9 mouse cellular contexts compared by ENCODE assay signal in the genomic region with DNA sequence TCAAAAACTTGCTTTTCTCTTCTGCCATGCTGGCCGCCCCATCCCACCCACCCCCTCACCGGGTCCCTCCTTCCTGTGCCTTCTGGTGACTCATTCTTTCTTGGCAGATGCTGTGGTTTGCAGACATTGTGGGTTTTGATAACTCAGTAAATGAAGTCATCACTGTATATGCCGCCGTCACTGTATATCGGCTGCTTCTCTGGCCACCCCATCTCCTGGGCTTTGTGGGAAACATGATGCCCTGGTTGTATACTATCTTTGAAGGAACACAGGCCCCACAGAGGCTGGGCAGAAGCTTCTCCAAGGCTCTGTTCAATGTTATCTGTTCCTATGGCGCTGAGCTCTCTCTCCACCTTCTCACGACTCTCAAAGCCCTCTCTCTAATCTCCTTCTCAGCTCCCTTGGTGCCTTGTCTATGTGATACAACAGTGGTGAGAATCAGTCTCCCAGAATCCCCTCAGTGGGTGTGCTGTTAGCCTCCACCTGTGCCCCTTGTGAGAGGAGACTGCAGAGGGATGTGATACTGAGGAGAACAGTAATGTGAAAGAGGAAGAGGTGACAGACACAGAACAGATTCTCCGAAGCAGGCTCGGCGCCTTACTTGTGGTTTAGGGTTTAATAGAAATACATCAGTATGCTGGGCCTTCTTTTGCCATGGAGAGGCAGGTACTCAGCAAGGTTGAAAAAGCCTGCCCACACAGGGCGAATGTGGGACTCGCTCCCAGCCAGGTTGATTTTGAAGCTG. TPM values are rescaled to one million over a fixed set of nuclear protein-coding genes. Genes with fewer than 3 reads are reported as not detected.
DNase-seq lines count a peak whose midpoint lies in the region; ATAC-seq and TF ChIP-seq lines count a peak whose summit lies in the region.
"Had no signal": no experiment of that assay in that cellular context is flagged by ENCODE, and none has a peak within 500 bp of the region (broad histone marks: within the 10 kb centered on the region; RNA-seq: fewer than 3 reads in every experiment).

No protein-coding gene starts in this region.

- no peak for TF ChIP-seq CTCF in G1E (IDR thresholded peaks at IDR 0.05; ENCODE audit: low read depth, low read length)

- peaks cover 76% of the 10 kb centered on the region for H3K4me1 ChIP-seq in G1E (ENCODE audit: insufficient read depth, low read depth, low read length)
- peaks cover 73% of the 10 kb centered on the region for H3K4me1 ChIP-seq in erythroblast, embryonic 14.5 days (ENCODE audit: control insufficient read depth)
- H3K4me1 ChIP-seq in neural tube, embryonic 15.5 days = no peaks in the 10 kb centered on the region

- peak; percentile 85 for ATAC-seq in G1E (ENCODE audit: extremely low read depth, insufficient number of reproducible peaks, low FRiP score, poor library complexity, severe bottlenecking)
- ATAC-seq in neural tube, embryonic 15.5 days (ENCODE audit: low FRiP score) = no peak

- WGBS in neural tube, embryonic 15.5 days = 85% methylated on average over 12 of the region's 12 CpGs

- H3K4me3 ChIP-seq in G1E (ENCODE audit: low read depth, low read length) (peak overlapping the region; percentile 21; the same call in 1 of the 2 replicates), myocyte (no peak overlapping the region)
- peak overlapping the region; percentile 12 for H3K4me3 ChIP-seq in erythroblast, embryonic 14.5 days (replicated peaks)
- no peak overlapping the region for H3K4me3 ChIP-seq in neural tube, embryonic 15.5 days (replicated peaks)

- peak overlapping the region; percentile 70 for H3K4me2 ChIP-seq in myocyte (ENCODE audit: low read depth)
- no peak overlapping the region for H3K4me2 ChIP-seq in neural tube, embryonic 15.5 days

- H3K36me3 ChIP-seq in G1E (replicated peaks) (no peaks in the 10 kb centered on the region), myocyte (ENCODE audit: control insufficient read depth, insufficient read depth) (no peaks in the 10 kb centered on the region)
- no peaks in the 10 kb centered on the region for H3K36me3 ChIP-seq in erythroblast, embryonic 14.5 days (ENCODE audit: control insufficient read depth)
- no peaks in the 10 kb centered on the region for H3K36me3 ChIP-seq in neural tube, embryonic 15.5 days

- TF ChIP-seq POLR2A in myocyte (IDR thresholded peaks at IDR 0.05; ENCODE audit: insufficient read length, low read depth) = no peak

- no peak overlapping the region for H3ac ChIP-seq in myocyte (ENCODE audit: control insufficient read depth, insufficient read length)

- H3K9me3 ChIP-seq in G1E (replicated peaks) = no peaks in the 10 kb centered on the region
- H3K9me3 ChIP-seq in erythroblast, embryonic 14.5 days (ENCODE audit: control insufficient read depth, low read length) = no peaks in the 10 kb centered on the region
- H3K9me3 ChIP-seq in neural tube, embryonic 15.5 days (replicated peaks) = no peaks in the 10 kb centered on the region

- H3K27ac ChIP-seq in neural tube, embryonic 15.5 days (replicated peaks) = no peak overlapping the region
- H3K27ac ChIP-seq: macrophage had no signal

- no peaks in the 10 kb centered on the region for H3K27me3 ChIP-seq in G1E (ENCODE audit: insufficient read depth, low read length)
- no peaks in the 10 kb centered on the region for H3K27me3 ChIP-seq in erythroblast, embryonic 14.5 days (ENCODE audit: control insufficient read depth)
- H3K27me3 ChIP-seq in myocyte (ENCODE audit: control insufficient read depth, insufficient read depth, insufficient read length) = no peaks in the 10 kb centered on the region
- no peaks in the 10 kb centered on the region for H3K27me3 ChIP-seq in neural tube, embryonic 15.5 days (replicated peaks)

- no peak overlapping the region for H3K9ac ChIP-seq in neural tube, embryonic 15.5 days (replicated peaks)

- no peaks in the 10 kb centered on the region for H3K79me2 ChIP-seq in myocyte (ENCODE audit: control insufficient read depth, insufficient read depth)

- DNase-seq in lung, postnatal 10 days = peak; percentile 42
- DNase-seq in lung, postnatal 25 days (ENCODE audit: low spot score) = no peak
- peak; percentile 76 for DNase-seq in G1E (ENCODE audit: low spot score)
- DNase-seq in embryo, embryonic 9.5 days (ENCODE audit: extremely low spot score) = no peak
- DNase-seq: right cerebral cortex, postnatal 14 days had no signal

TF ChIP-seq in myocyte, 11 proteins besides CTCF, POLR2A, EP300 and RAD21:
- no peak for TF ChIP-seq MYOG (IDR thresholded peaks at IDR 0.05; ENCODE audit: control insufficient read depth in 1 of 3, insufficient read depth in 1 of 3, insufficient read length in 2 of 3, low read depth in 2 of 3)
- TF ChIP-seq CEBPB (IDR thresholded peaks at IDR 0.05; ENCODE audit: insufficient read depth, poor library complexity, severe bottlenecking) = peak; percentile 7; the same call in 1 of the 2 replicates
- TF ChIP-seq POLR2AphosphoS2 (IDR thresholded peaks at IDR 0.05; ENCODE audit: insufficient read length, low read depth) = no peak
- TF ChIP-seq SRF (IDR thresholded peaks at IDR 0.05; ENCODE audit: control insufficient read depth, insufficient read length, low read depth) = no peak
- TF ChIP-seq MYOD1 (IDR thresholded peaks at IDR 0.05; ENCODE audit: control insufficient read depth in 1 of 3, insufficient read length in 2 of 3, low read depth in 2 of 3) = peak in 1 of 3 experiments; percentile 10
- no peak for TF ChIP-seq TCF3 (IDR thresholded peaks at IDR 0.05; ENCODE audit: insufficient read length, low read depth)

RNA-seq across cellular contexts. Expression of gene Atp2b4, which starts 15.1 kb away (rescaled TPM):
- total RNA-seq in G1E (2014; fragmentation: Nextera tagmentation) (274 and 278 TPM in 2 replicates), G1E (2017) (32.2 and 34.0 TPM in 2 replicates)
- polyA plus RNA-seq in G1E (2012) (69.4 and 85.7 TPM in 2 replicates), myocyte (2012; fragmentation: generic; extraction: Trizol) (28.1 TPM)
- 6.4 and 7.7 TPM in 2 replicates for polyA plus RNA-seq in erythroblast, embryonic 14.5 days (2012)
- polyA plus RNA-seq in neural tube, embryonic 15.5 days (2015; fragmentation: Nextera tagmentation; extraction: Ambion mirVana) = 13.6 and 17.1 TPM in 2 replicates

Comparison
In these comparisons a context has a peak if more than half of its experiments do, and no peak if none do; other contexts are left out.
1. DNase-seq: peak in lung, postnatal 10 days (single experiment) and G1E (single experiment); none in lung, postnatal 25 days (single experiment) and embryo, embryonic 9.5 days (single experiment).
2. H3K4me3 ChIP-seq: peak in G1E (single experiment) and erythroblast, embryonic 14.5 days (single experiment); none in myocyte (single experiment) and neural tube, embryonic 15.5 days (single experiment).